Mouse (Mus musculus) ES-Bruce4 (cell line): ENCODE data around the gene Agr2.

Source experiments
- CTCF ChIP-seq: IDR thresholded peaks from one replicate; pipeline ENCODE4 v1.8.1; 2011; ENCODE audit warnings: low read depth, low read length
- EP300 ChIP-seq: IDR thresholded peaks from 2 replicates; pipeline ENCODE4 v1.6.1; 2011; ENCODE audit warnings: low read depth, low read length; ENCODE audit not compliant: insufficient read depth
- POLR2A ChIP-seq: IDR thresholded peaks from one replicate; pipeline ENCODE4 v1.8.1; 2011; ENCODE audit warnings: low read length; ENCODE audit not compliant: insufficient read depth

DNA sequence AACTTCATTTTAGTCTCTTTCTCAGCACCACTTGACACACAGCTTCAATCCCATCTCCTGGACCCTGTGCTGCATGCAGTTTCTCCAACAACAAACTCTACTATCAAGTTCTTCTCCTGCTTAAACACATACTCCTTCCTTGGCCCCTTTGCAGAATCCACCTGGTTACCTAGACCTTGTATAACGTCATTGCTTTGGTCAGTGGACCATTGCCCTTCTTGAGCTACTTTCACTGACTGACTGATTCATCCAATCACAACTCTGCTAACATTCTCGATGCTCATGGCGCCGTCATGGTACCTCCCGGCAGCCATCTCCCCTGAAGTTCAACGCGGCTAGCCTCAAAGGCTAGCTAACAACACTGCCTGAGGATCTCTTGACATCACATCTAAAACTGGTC is 43.4 kb downstream of the Agr2 start:
- TF ChIP-seq POLR2A (no peak), CTCF (no peak), EP300 (no peak)
